Mouse (Mus musculus): Measurements from ENCODE around the gene Sardh.

GRCm38 (mm10) chr2:27200586-27200985 is 47.6 kb downstream of the Sardh start:
- TF ChIP-seq CTCF (conservative IDR thresholded peaks at IDR 0.05; ENCODE audit: low read length) (no peak), POU5F1 (IDR thresholded peaks at IDR 0.05; ENCODE audit: borderline replicate concordance, low read length) (no peak)

Data from E14TG2a.4 (cell line).